Mouse (Mus musculus): Measurements from ENCODE around the gene Hspa4l.
A peak's percentile ranks its signal among the peaks of the same experiment; 100 is the strongest.

Gene Hspa4l

GRCm38 (mm10) chr3:40744024-40744835 is at the start of gene Hspa4l:
Hspa4l (plus strand) TSS chr3:40744495.
- DNase-seq, result peak; percentile 2

GRCm38 (mm10) chr3:40695162-40695561 is 49.1 kb upstream of the Hspa4l start:
- no peak for DNase-seq

GRCm38 (mm10) chr3:40698834-40699233 is 45.5 kb upstream of the Hspa4l start:
- no peak for DNase-seq

- peak; percentile 11 for DNase-seq
Measured at GRCm38 (mm10) chr3:40704816-40705430, 39.4 kb upstream of the Hspa4l start.

GRCm38 (mm10) chr3:40708655-40709054 is 35.6 kb upstream of the Hspa4l start, which contains the start of gene Slc25a31:
Slc25a31 (plus strand) TSS chr3:40708855.
- DNase-seq, result no peak

- DNase-seq, result no peak
Measured at GRCm38 (mm10) chr3:40716056-40716455, 28.2 kb upstream of the Hspa4l start.

GRCm38 (mm10) chr3:40719022-40719421 is 25.3 kb upstream of the Hspa4l start:
- DNase-seq, result no peak

GRCm38 (mm10) chr3:40738381-40738912 is 5.8 kb upstream of the Hspa4l start:
- DNase-seq, result no peak

GRCm38 (mm10) chr3:40744836-40745660 is 753 bp downstream of the Hspa4l start:
- peak; percentile 91 for DNase-seq

GRCm38 (mm10) chr3:40745661-40746547 is 1.6 kb downstream of the Hspa4l start:
- DNase-seq, result peak; percentile 3

GRCm38 (mm10) chr3:40760746-40761145 is 16.5 kb downstream of the Hspa4l start:
- DNase-seq, result no peak

GRCm38 (mm10) chr3:40761312-40761711 is 17.0 kb downstream of the Hspa4l start:
- no peak for DNase-seq

- DNase-seq, result no peak
Measured at GRCm38 (mm10) chr3:40793783-40794182, 49.5 kb downstream of the Hspa4l start.

GRCm38 (mm10) chr3:40798054-40798453 is 53.8 kb downstream of the Hspa4l start:
- DNase-seq, result no peak

GRCm38 (mm10) chr3:40798500-40798899 is 54.2 kb downstream of the Hspa4l start:
- peak; percentile 65 for DNase-seq

- peak; percentile 98 for DNase-seq
Measured at GRCm38 (mm10) chr3:40799530-40800372, 55.5 kb downstream of the Hspa4l start, which contains the start of gene Plk4. Plk4 (plus strand) TSS chr3:40800019.

GRCm38 (mm10) chr3:40800373-40800823 is 56.1 kb downstream of the Hspa4l start:
- peak; percentile 19 for DNase-seq

GRCm38 (mm10) chr3:40806871-40807270 is 62.6 kb downstream of the Hspa4l start:
- no peak for DNase-seq

GRCm38 (mm10) chr3:40808686-40809085 is 64.4 kb downstream of the Hspa4l start:
- no peak for DNase-seq

- no peak for DNase-seq
Measured at GRCm38 (mm10) chr3:40809894-40810293, 65.6 kb downstream of the Hspa4l start.

GRCm38 (mm10) chr3:40813275-40813674 is 69.0 kb downstream of the Hspa4l start:
- DNase-seq, result no peak

Measured in lung, postnatal 14 days (tissue).